Mouse (Mus musculus) lung, postnatal 0 days (tissue): Measurements from ENCODE around the gene Prkcb. TPM values are rescaled to one million over a fixed set of nuclear protein-coding genes. Genes with fewer than 3 reads are reported as not detected.

Experiments
- ATAC-seq: fragments of 200-750 bp; cut with Nextera tagmentation; 2 replicates; pipeline ENCODE4 v1.8.0; 2017; ENCODE audit warnings: moderate library complexity
- DNase-seq: peaks from one replicate; pipeline ENCODE4 v3.0.0-alpha.2; 2016; ENCODE audit warnings: low spot score
- H3K27ac ChIP-seq: fragments of 300-500 bp; sonication (generic); 2 replicates; pipeline ENCODE4 v1.5.1; 2014; ENCODE audit warnings: antibody characterized with exemption, mild to moderate bottlenecking, low read length, mixed read lengths
- H3K27me3 ChIP-seq: fragments of 300-500 bp; sonication (generic); replicated peaks from 2 replicates; pipeline ENCODE4 v1.6.1; 2014; ENCODE audit warnings: low read length, mixed read lengths; ENCODE audit not compliant: insufficient read depth
- H3K36me3 ChIP-seq: fragments of 300-500 bp; sonication (generic); 2 replicates; pipeline ENCODE4 v1.6.1; 2014; ENCODE audit warnings: low read length, mixed read lengths; ENCODE audit not compliant: insufficient read depth
- H3K4me1 ChIP-seq: fragments of 300-500 bp; sonication (generic); 2 replicates; pipeline ENCODE4 v1.6.1; 2014; ENCODE audit warnings: antibody characterized with exemption, low read depth, low read length, mixed read lengths; ENCODE audit not compliant: insufficient read depth
- H3K4me2 ChIP-seq: fragments of 300-500 bp; sonication (generic); replicated peaks from 2 replicates; pipeline ENCODE4 v1.6.1; 2014; ENCODE audit warnings: low read depth, mild to moderate bottlenecking, low read length, moderate library complexity, mixed read lengths
- H3K4me3 ChIP-seq: fragments of 300-500 bp; sonication (generic); 2 replicates; pipeline ENCODE4 v1.5.1; 2014; ENCODE audit warnings: low read depth, low read length
- H3K9ac ChIP-seq: fragments of 300-500 bp; sonication (generic); replicated peaks from 2 replicates; pipeline ENCODE4 v1.6.1; 2014; ENCODE audit warnings: low read depth, mild to moderate bottlenecking
- H3K9me3 ChIP-seq: fragments of 300-500 bp; sonication (generic); 2 replicates; pipeline ENCODE4 v1.6.1; 2016; ENCODE audit warnings: low read length, mixed read lengths
- CTCF ChIP-seq: IDR thresholded peaks from 2 replicates; pipeline ENCODE4 v1.5.1; 2016; ENCODE audit warnings: antibody characterized with exemption, mild to moderate bottlenecking
- EP300 ChIP-seq: IDR thresholded peaks from 2 replicates; pipeline ENCODE4 v1.6.1; 2016; ENCODE audit warnings: antibody characterized with exemption, mild to moderate bottlenecking, control low read depth
- WGBS: fragments of 180-500 bp; shearing (Covaris S2); extraction: QIAGEN DNeasy Blood & Tissue Kit; methylation state at CpG from one replicate; pipeline ENCODE4 v1.1.7; 2014; 5-methylcytosine and 5-hydroxymethylcytosine counted together
- polyA plus RNA-seq: library from polyadenylated mRNA; unstranded; fragments of >200 nt; fragmentation: Nextera tagmentation; extraction: Ambion mirVana; gene quantifications from 2 replicates; pipeline ENCODE4 v1.2.1, GENCODE M21; 2015

Gene Prkcb
- polyA plus RNA-seq, 1 experiment from 2014 or later: 2.3 TPM

DNA sequence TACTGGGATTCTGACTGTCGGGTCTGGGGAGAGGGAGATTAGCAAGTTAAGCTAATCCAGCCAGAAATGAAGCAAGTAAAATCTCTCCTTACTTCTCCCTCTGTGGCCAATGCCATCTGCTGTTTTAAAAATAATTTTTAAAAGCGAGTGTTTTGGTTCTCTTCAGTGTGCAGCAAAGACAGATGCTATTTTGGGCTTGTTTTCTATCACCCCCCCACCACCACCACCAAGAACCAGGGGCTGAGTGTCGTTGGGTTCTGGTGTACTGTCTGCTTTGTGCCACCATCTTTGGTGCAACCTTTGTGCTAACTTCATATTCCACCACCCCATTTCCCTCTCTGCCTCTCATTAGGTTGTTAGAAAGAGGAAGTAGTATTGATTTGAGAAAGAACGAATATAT is 289.0 kb downstream of the Prkcb start:
- TF ChIP-seq EP300: no peak
- TF ChIP-seq CTCF: no peak
- ATAC-seq (no peak), DNase-seq (no peak)
- no peaks in the 10 kb centered on the region for H3K27me3 ChIP-seq
- WGBS: 82% methylated on average over 4 of the region's 4 CpGs
- no peak overlapping the region for H3K27ac ChIP-seq
- H3K4me3 ChIP-seq: no peak overlapping the region
- H3K36me3 ChIP-seq: no peaks in the 10 kb centered on the region
- H3K4me2 ChIP-seq: no peak overlapping the region
- no peaks in the 10 kb centered on the region for H3K4me1 ChIP-seq
- no peaks in the 10 kb centered on the region for H3K9me3 ChIP-seq
- no peak overlapping the region for H3K9ac ChIP-seq

DNA sequence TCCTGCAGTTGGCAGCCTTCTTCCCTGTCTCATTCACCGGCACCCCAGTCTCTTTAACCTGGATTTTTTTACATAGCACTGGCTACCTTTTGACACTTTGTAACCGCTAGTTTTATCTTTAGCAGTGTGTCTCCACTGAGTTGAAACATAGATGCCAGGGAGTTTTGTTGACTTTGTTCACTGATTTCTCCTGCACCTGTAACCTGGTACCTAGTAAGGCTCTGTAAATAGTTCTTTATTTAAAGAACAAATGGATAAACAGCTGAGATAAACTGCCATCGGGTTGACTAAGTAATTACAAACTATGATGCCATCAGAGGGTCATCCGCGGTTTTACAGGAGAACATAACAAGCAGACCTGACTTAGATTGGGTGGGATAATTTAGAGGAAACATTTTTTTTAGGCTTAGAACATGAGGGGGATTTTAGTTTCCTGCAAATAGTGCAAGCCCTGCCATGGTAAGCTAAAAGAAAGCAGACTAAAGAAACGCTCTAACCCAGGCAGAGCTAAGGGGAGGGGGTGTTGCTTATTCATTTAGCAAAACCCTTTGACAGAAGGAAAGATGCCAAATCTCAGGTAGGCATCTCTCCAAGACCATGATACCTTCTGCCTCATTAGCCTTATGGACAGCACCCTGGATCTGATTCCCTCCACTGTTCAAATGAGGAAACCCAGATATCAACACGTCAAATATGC is 291.1 kb downstream of the Prkcb start:
- H3K27ac ChIP-seq: no peak overlapping the region
- ATAC-seq: no peak

DNA sequence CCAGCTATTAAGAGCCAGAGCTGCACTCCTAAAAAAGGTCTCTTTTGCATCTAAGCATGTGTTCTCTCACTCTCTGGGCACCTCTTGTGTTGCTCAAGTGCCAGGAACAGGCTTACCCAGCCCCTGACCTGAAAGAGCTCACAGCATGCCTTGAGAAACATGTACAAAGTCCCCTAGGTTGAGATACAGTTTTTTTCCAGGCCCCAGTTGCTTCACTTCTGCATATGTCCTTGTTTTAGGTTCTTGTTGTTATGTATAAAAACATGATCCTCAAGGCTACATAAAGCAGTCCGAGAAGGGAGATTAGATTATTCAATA is 291.6 kb downstream of the Prkcb start:
- Histone ChIP-seq H3K4me1 (no peaks in the 10 kb centered on the region), H3K36me3 (no peaks in the 10 kb centered on the region), H3K4me3 (no peak overlapping the region), H3K27ac (no peak overlapping the region), H3K4me2 (no peak overlapping the region), H3K9me3 (no peaks in the 10 kb centered on the region), H3K27me3 (no peaks in the 10 kb centered on the region), H3K9ac (no peak overlapping the region)
- DNase-seq (no peak), ATAC-seq (no peak)
- WGBS: 83% methylated on average over 1 of the region's 1 CpGs
- TF ChIP-seq CTCF: no peak
- TF ChIP-seq EP300: no peak

More for the DNA sequence above, 291.1 kb downstream of the Prkcb start:
- TF ChIP-seq CTCF: no peak
- no peak for TF ChIP-seq EP300
- Histone ChIP-seq H3K9ac (no peak overlapping the region), H3K4me2 (no peak overlapping the region), H3K4me1 (no peaks in the 10 kb centered on the region), H3K4me3 (no peak overlapping the region), H3K27me3 (no peaks in the 10 kb centered on the region), H3K36me3 (no peaks in the 10 kb centered on the region), H3K9me3 (no peaks in the 10 kb centered on the region)
- no peak for DNase-seq
- 59% methylated on average over 7 of the region's 7 CpGs for WGBS

DNA sequence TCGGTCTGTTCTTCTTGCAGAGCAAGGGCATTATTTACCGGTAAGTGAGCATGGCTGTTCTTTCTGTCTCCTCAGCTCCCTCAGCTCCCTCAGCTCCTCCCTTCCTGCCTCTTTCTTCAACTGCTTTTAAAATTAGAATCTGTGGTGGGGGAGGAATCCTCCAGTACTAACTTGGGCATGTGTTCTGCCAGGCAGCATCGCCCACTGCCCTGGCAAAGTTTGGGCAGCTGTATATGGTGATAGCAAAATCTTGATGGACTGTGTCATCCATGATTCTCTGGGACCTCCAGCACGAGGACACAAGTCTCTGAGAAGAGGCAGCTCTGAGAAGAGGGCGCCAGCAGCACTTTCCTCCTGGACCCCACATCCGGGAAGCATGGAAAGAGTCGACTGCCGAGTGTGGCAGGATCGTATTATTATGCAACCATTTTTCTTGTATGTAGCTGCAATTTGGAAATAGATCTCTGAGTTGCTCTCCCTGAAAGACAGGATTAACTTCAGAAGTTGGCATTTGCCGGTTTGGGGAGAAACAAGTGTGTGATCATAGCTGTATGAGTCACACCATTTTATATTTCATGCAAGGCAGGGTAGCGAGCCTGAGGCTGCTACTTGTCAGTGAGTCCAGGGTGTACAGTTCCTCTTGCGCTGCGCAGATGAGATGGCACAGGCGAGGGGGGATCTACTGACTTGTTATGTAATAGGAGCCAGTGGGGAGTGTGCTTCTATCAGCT is 296.0 kb downstream of the Prkcb start:
- no peak overlapping the region for H3K4me3 ChIP-seq
- H3K9me3 ChIP-seq: no peaks in the 10 kb centered on the region
- TF ChIP-seq CTCF: no peak
- TF ChIP-seq EP300: no peak
- no peak overlapping the region for H3K9ac ChIP-seq
- no peaks in the 10 kb centered on the region for H3K36me3 ChIP-seq
- ATAC-seq: peak; percentile 35
- no peak overlapping the region for H3K4me2 ChIP-seq
- peak; percentile 37 for DNase-seq
- no peak overlapping the region for H3K27ac ChIP-seq
- WGBS: 69% methylated on average over 14 of the region's 14 CpGs
- no peaks in the 10 kb centered on the region for H3K4me1 ChIP-seq
- no peaks in the 10 kb centered on the region for H3K27me3 ChIP-seq

DNA sequence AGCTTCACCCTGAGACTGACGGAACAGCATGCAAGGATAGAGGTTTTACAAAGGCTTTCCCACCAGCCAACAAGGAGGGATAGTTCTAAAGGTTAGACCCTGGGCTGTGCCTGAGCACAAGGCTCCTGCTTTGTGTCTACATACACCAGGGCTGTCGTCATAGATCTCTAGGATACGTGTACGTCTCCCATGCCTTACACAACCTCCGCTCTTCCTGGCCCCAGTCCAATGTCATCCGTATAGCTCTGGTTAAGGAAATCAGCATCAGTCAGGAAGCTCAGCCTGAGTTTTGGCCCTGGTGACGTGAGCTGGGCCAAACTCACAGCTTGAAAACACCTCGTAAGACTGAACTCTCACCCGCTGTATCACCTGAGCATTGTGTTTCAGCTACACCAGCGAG is 307.3 kb downstream of the Prkcb start:
- WGBS: 51% methylated on average over 10 of the region's 10 CpGs
- no peaks in the 10 kb centered on the region for H3K27me3 ChIP-seq
- H3K27ac ChIP-seq: no peak overlapping the region
- no peaks in the 10 kb centered on the region for H3K9me3 ChIP-seq
- DNase-seq (peak; percentile 33), ATAC-seq (no peak; the same call in 1 of the 2 replicates)
- no peak overlapping the region for H3K4me3 ChIP-seq
- no peaks in the 10 kb centered on the region for H3K36me3 ChIP-seq
- H3K4me2 ChIP-seq: no peak overlapping the region
- H3K4me1 ChIP-seq: no peaks in the 10 kb centered on the region
- no peak for TF ChIP-seq EP300
- no peak overlapping the region for H3K9ac ChIP-seq

DNA sequence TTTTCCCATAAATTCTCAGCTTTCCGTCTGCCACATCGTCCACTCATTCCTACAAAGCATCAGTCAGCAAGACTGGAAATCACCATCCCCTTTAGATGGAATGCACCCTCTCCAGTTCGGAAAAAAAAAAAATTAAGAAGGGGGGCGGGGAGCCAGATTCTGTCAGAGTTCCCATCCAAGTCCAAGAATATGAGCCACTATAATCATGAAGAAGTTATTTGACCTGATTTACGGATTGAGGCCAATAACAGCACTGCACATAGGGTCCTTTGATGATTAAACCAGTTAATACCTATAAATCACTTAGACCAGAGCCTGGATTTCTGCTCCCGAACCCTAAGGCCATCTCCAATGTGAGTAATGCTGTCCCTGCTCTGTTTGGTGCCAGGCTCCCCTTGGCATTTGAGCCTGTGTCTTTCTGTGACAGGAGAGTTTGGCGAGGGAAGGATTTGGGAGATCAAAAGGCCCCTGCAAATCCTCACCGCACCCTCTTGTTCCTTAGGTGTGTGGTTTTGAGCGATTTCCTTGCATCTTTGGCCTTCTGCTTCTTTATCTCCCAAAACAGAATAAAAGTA is 308.1 kb downstream of the Prkcb start:
- H3K4me1 ChIP-seq: no peaks in the 10 kb centered on the region
- H3K36me3 ChIP-seq: no peaks in the 10 kb centered on the region
- TF ChIP-seq EP300 (no peak), CTCF (no peak)
- H3K27ac ChIP-seq: no peak overlapping the region
- H3K4me2 ChIP-seq: no peak overlapping the region
- DNase-seq (no peak), ATAC-seq (no peak)
- H3K4me3 ChIP-seq: no peak overlapping the region
- 66% methylated on average over 9 of the region's 9 CpGs for WGBS
- H3K27me3 ChIP-seq: no peaks in the 10 kb centered on the region
- no peak overlapping the region for H3K9ac ChIP-seq
- H3K9me3 ChIP-seq: no peaks in the 10 kb centered on the region
